Mouse (Mus musculus) small intestine, adult 2 months (tissue): ENCODE measurements around the gene Rln1.

ENCODE experiments used
- CTCF ChIP-seq: fragments of 200-500 bp; IDR thresholded peaks from 2 replicates; pipeline ENCODE4 v1.5.1; 2012; ENCODE audit warnings: low read depth, mild to moderate bottlenecking, control low read depth, inconsistent platforms, low read length, moderate library complexity, mixed read lengths; ENCODE audit not compliant: insufficient replicate concordance, insufficient read length; ENCODE audit errors: extremely low read depth
- POLR2A ChIP-seq: fragments of 200-500 bp; IDR thresholded peaks from 2 replicates; pipeline ENCODE4 v1.6.1; 2012; ENCODE audit warnings: low read depth, mild to moderate bottlenecking, control low read depth, inconsistent platforms, low read length, moderate library complexity

GRCm38 (mm10) chr19:29379839-29380603, 45.6 kb upstream of the Rln1 start:
- TF ChIP-seq CTCF (no peak), POLR2A (no peak)
